Mouse (Mus musculus) kidney, adult 9 months (tissue): ENCODE measurements around the gene Caln1.
A peak's percentile ranks its signal among the peaks of the same experiment; 100 is the strongest.

Experiments used
- DNase-seq: peaks from one replicate; pipeline ENCODE4 v3.0.0; 2022

Gene Caln1

GRCm38 (mm10) chr5:130820661-130821060 lies 451.4 kb downstream of the Caln1 start:
- no peak for DNase-seq

DNA sequence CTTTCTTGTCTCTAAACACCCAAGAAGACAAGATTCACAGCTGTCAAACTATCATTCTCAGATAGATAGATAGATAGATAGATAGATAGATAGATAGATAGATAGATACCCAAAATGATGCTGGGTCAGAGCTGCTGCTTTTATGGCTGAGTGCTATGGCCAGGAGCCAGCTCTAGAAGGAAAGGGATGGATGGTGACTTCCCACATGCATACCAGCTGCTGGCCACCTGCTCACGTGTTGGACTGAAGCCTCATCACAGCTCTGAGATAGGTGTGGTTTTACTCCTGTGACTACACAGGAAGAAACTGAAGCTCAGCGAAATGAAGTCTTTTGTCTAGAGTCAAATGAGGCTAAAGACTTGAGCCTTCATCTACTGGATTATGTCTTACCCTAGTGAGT lies 456.5 kb downstream of the Caln1 start:
- DNase-seq: no peak

GRCm38 (mm10) chr5:130848562-130848961 lies 479.3 kb downstream of the Caln1 start:
- DNase-seq: no peak

DNA sequence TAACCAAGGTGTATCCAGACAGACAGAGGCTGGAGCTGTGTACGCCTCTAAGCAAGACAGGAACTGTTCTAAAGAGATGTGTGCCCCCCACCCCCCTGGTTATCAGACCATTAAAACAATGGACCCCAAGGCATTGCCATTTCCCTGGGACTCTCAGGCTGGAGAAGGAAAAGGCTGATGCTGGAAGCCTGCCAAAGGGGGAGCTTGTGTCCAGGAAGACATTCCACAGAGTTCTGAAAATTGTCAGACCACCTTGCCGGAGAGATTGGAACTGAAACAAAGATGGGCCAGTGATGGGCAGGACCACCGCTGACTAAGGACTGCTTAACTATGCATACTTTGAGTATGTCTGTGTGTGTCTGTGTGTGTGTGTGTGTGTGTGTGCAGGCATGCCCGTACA lies 480.4 kb downstream of the Caln1 start:
- DNase-seq: no peak

DNA sequence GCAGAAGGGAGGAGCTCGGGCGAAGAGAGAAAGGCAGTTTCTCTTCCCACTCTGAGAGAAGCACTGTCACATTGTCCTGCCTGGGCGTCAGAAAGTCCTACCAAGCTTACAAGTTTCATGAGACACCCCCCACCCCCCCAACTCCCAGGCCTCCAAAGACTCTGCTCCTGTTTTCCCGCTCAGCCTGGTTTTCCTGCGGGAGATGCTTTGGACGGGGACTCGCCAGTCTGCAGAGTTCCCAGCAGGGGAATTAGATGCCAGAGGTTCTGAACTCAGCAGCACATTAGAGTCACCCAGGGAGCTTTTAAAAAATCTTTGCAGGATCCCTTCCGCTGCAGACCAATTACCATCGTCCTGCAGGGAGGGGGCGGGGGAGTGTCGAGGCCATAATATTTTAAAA lies 482.9 kb downstream of the Caln1 start:
- no peak for DNase-seq

DNA sequence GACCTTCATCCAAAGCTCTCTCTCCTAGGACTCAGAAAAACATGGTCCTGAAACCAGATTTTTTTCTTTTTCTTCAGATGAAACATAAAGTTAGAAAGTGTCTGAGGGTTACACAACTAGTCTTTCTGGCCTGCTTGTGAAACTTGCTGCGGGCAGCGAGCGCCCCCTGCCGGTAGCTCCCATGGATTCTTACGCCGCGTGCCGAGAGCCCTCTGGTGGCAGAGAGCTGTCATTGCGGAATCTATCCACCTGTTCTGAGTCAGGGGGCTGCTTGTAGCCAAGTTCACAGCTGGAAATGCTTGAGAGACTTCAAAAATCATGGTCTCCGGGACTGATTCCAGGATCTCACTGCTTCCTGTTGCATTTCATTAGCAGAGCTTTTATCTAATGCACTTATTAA lies 484.1 kb downstream of the Caln1 start:
- DNase-seq: peak; percentile 81

- DNase-seq: no peak
Measured at GRCm38 (mm10) chr5:130854430-130854829, 485.2 kb downstream of the Caln1 start.

DNA sequence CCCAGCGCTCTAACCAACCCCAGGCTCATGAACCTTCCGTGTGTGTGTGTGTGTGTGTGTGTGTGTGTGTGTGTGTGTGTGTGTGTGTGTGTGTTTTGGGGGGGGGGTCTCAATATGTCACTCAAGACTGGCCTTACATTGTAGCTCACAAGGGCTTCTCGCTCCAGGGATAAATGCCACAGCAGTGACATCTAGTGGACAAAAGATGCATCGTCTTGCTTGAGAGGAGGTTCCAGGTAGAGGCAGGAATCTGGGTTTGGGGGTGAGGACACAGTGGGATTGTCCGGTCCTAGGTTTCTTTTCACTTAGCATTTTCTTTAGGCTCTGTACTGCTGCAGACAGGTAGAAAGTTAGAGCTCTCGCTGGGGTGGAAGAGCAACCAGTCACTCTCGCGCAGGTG lies 488.9 kb downstream of the Caln1 start:
- peak; percentile 36 for DNase-seq

DNA sequence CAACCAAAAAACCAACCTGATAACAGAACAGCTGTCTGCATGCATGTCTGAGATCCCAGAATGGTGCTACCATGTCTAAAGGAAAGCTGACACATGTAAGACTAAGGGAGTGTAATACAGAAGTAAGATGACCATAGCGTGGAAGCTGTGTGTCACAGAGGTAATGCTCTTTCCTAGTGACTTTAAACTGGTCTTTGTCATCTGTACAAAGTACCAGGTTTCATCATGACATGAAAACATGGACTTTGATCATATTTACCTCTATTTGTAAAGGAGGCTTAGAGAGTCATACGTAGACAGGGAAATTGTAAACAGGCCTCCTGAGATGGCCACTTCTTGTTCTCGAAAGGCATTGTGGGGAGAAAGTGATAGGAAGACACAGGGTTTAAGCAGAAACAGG lies 489.5 kb downstream of the Caln1 start:
- no peak for DNase-seq

- no peak for DNase-seq
Measured at GRCm38 (mm10) chr5:130859736-130860135, 490.5 kb downstream of the Caln1 start.

- peak; percentile 13 for DNase-seq
Measured at GRCm38 (mm10) chr5:130862302-130862701, 493.0 kb downstream of the Caln1 start.

- peak; percentile 7 for DNase-seq
Measured at GRCm38 (mm10) chr5:130869869-130870268, 500.6 kb downstream of the Caln1 start.

DNA sequence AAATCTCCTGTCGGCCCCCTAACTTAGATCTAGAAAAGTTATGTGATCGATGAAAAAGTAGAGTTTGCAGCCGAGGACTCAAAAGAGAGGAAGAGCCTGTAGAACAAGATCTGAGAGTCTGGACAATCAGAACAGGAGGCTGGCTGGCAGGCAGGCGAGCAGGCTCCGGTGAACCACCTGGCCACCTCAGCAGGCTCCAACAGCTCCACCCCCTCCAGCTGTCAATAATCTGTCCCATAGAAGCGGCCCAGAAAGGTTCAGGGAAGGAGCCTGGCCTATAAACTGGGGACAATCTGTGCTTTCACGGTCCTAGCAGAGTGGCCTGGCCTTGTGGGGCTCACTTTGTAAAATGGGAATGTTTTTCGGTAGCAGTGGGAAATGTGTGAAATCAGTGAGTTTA lies 501.8 kb downstream of the Caln1 start:
- no peak for DNase-seq

- no peak for DNase-seq
Measured at GRCm38 (mm10) chr5:130875391-130875790, 506.1 kb downstream of the Caln1 start.

- no peak for DNase-seq
Measured at GRCm38 (mm10) chr5:130880331-130880730, 511.1 kb downstream of the Caln1 start.

GRCm38 (mm10) chr5:130891735-130892134 lies 522.5 kb downstream of the Caln1 start:
- DNase-seq: no peak

DNA sequence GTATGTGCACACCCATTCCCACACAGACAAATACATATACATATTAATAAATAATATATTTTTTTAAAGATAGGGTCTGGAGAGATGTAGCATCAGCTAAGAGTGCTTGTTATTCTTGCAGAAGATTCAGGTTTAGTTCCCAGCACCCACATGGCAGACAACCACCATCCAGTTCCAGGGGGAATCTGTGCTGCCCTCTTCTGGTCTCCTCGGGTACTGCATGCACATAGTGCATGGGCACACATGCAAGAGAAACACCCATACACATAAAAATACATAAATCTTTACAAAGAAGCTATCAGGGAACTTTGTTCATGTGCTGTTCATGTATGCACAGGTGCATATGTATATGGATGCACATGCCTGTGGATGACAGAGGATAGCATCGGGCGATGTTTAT lies 526.7 kb downstream of the Caln1 start:
- no peak for DNase-seq
